Mouse (Mus musculus): Measurements from ENCODE around the gene Erbb4.

The Erbb4 gene

GRCm38 (mm10) chr1:68466390-68466960 is 641.4 kb downstream of the Erbb4 start:
- no peak for DNase-seq

GRCm38 (mm10) chr1:68451274-68451673 is 656.6 kb downstream of the Erbb4 start:
- no peak for DNase-seq

- DNase-seq, result no peak
Measured at GRCm38 (mm10) chr1:68424336-68424983, 683.4 kb downstream of the Erbb4 start.

GRCm38 (mm10) chr1:68401204-68401603 is 706.7 kb downstream of the Erbb4 start:
- no peak for DNase-seq

- no peak for DNase-seq
Measured at GRCm38 (mm10) chr1:68371531-68371930, 736.3 kb downstream of the Erbb4 start.

- no peak for DNase-seq
Measured at GRCm38 (mm10) chr1:68333714-68334113, 774.1 kb downstream of the Erbb4 start.

- no peak for DNase-seq
Measured at GRCm38 (mm10) chr1:68305813-68306212, 802.0 kb downstream of the Erbb4 start.

GRCm38 (mm10) chr1:68284443-68284842 is 823.4 kb downstream of the Erbb4 start:
- no peak for DNase-seq

GRCm38 (mm10) chr1:68275819-68276218 is 832.0 kb downstream of the Erbb4 start:
- DNase-seq, result no peak

GRCm38 (mm10) chr1:68178580-68178979 is 929.3 kb downstream of the Erbb4 start:
- DNase-seq, result no peak

- no peak for DNase-seq
Measured at GRCm38 (mm10) chr1:68155253-68155652, 952.6 kb downstream of the Erbb4 start.

- DNase-seq, result peak; percentile 1
Measured at GRCm38 (mm10) chr1:68150572-68150971, 957.3 kb downstream of the Erbb4 start.

- no peak for DNase-seq
Measured at GRCm38 (mm10) chr1:68142562-68143350, 965.1 kb downstream of the Erbb4 start.

- no peak for DNase-seq
Measured at GRCm38 (mm10) chr1:68134943-68135342, 972.9 kb downstream of the Erbb4 start.

GRCm38 (mm10) chr1:68134450-68134849 is 973.4 kb downstream of the Erbb4 start:
- DNase-seq, result no peak

- DNase-seq, result no peak
Measured at GRCm38 (mm10) chr1:68123541-68123940, 984.3 kb downstream of the Erbb4 start.

GRCm38 (mm10) chr1:68120364-68120763 is 987.5 kb downstream of the Erbb4 start:
- no peak for DNase-seq

GRCm38 (mm10) chr1:68115721-68116120 is 992.1 kb downstream of the Erbb4 start:
- DNase-seq, result no peak

- peak; percentile 13 for DNase-seq
Measured at GRCm38 (mm10) chr1:68106543-68106860, 1001.4 kb downstream of the Erbb4 start.

GRCm38 (mm10) chr1:68105834-68106542 is 1001.9 kb downstream of the Erbb4 start:
- DNase-seq, result no peak

GRCm38 (mm10) chr1:68089623-68090022 is 1018.2 kb downstream of the Erbb4 start:
- DNase-seq, result no peak

- DNase-seq, result no peak
Measured at GRCm38 (mm10) chr1:68056494-68056893, 1051.4 kb downstream of the Erbb4 start.

GRCm38 (mm10) chr1:68054715-68055114 is 1053.1 kb downstream of the Erbb4 start:
- DNase-seq, result no peak

GRCm38 (mm10) chr1:68049856-68050255 is 1058.0 kb downstream of the Erbb4 start:
- DNase-seq, result no peak

Data from kidney, postnatal 14 days (tissue).